Mouse (Mus musculus) embryo, embryonic 11 days (tissue): ENCODE measurements at regions not wholly inside any gene's neighbourhood (a gene's known extent, or its start where the extent isn't known, plus 50 kb on each side); places are given as distances from the start of the nearest gene placed in this dataset.
"Not testable (repeated sequence)": the region's sequence is repeated elsewhere in the genome, so short reads cannot be mapped to it uniquely, and the experiment has no call there.

ENCODE experiments used
- DNase-seq: peaks from one replicate; pipeline ENCODE4 v3.0.0-alpha.2; 2015

GRCm38 (mm10) chr17:60268846-60269245, 1255.7 kb upstream of the Nudt12 start:
- peak; percentile 1 for DNase-seq

GRCm38 (mm10) chr17:60267247-60268216, 1254.4 kb upstream of the Nudt12 start:
- DNase-seq, result peak; percentile 1

GRCm38 (mm10) chr17:60255338-60255737, 1242.2 kb upstream of the Nudt12 start:
- not testable (repeated sequence) for DNase-seq

- DNase-seq, result no peak
Observed at GRCm38 (mm10) chr17:60249923-60250322, 1236.8 kb upstream of the Nudt12 start.

GRCm38 (mm10) chr17:60234519-60234918, 1221.3 kb upstream of the Nudt12 start:
- no peak for DNase-seq

GRCm38 (mm10) chr17:60197004-60197403, 1183.8 kb upstream of the Nudt12 start:
- no peak for DNase-seq

- DNase-seq, result no peak
Observed at GRCm38 (mm10) chr17:60181241-60181640, 1168.1 kb upstream of the Nudt12 start.

- no peak for DNase-seq
Observed at GRCm38 (mm10) chr17:60180646-60181045, 1167.5 kb upstream of the Nudt12 start.

GRCm38 (mm10) chr17:60165592-60165991, 1152.4 kb upstream of the Nudt12 start:
- DNase-seq, result no peak

GRCm38 (mm10) chr17:60130589-60130988, 1117.4 kb upstream of the Nudt12 start:
- no peak for DNase-seq

- no peak for DNase-seq
Observed at GRCm38 (mm10) chr17:60098763-60099162, 1085.6 kb upstream of the Nudt12 start.
